Mouse (Mus musculus) spleen, adult 2 months (tissue): ENCODE results near the gene Rad9a.

ENCODE experiments used
- CTCF ChIP-seq: fragments of 200-500 bp; IDR thresholded peaks from 2 replicates; pipeline ENCODE4 v1.5.1; 2011; ENCODE audit warnings: mild to moderate bottlenecking, inconsistent platforms; ENCODE audit not compliant: insufficient read depth, insufficient read length, insufficient replicate concordance; ENCODE audit errors: extremely low read depth
- POLR2A ChIP-seq: fragments of 200-500 bp; IDR thresholded peaks from 2 replicates; pipeline ENCODE4 v1.6.1; 2011; ENCODE audit warnings: low read depth, low read length, inconsistent platforms

DNA sequence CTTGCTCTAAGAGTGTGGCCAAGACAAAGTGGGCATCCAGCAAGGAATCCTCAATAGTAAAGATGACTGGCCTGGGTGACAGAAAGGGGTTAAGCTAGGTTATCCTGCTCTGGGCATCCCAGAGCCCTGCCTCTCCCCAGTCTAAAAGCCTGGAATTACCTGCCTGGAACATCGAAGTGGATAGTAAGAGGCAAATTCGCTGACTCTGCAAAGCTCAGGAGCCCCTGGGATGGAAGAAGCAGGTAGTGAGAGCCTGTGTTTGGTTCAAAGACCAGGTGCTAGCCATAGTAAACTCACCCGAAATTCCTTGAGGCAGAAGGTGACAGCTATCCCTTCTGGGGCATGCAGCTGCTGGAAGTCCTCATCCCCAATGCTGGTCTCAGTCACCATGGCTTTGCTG is 4.3 kb downstream of the Rad9a start:
- TF ChIP-seq CTCF, result no peak
- no peak for TF ChIP-seq POLR2A
